Mouse (Mus musculus) liver, embryonic 14.5 days (tissue): ENCODE results near the gene Dcakd.

Experiments
- CTCF ChIP-seq: IDR thresholded peaks from 2 replicates; pipeline ENCODE4 v1.5.1; 2016; ENCODE audit warnings: antibody characterized with exemption, low read depth, control low read depth
- EP300 ChIP-seq: IDR thresholded peaks from 2 replicates; pipeline ENCODE4 v1.6.1; 2016; ENCODE audit warnings: antibody characterized with exemption, low read depth

DNA sequence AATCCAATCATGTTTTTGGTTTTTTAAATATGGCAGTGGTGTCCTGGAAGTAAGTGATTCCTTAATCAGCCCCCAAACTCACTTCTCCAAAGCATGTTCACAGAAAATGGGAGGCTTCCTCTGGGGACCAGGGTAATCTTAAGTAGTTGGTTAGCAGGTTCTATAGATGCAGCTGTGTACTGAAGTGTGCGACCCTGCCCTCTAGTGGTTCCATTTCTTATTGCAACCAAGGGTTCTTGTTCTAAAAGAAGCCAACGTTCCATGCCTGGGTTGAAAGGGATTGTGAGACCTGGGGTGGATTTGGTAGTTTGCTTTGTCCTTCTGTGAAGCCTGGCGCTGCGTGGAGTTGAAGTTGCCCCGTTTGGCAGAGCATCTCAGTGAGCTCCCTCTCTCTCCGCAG is 26.7 kb upstream of the Dcakd start:
- TF ChIP-seq CTCF (peak; percentile 87), EP300 (no peak)
